Mouse (Mus musculus) c-Kit-negative CD71-positive TER-119-positive erythroid progenitor cells, embryonic 14.5 days (primary cell): ENCODE results near the gene Cers6.

Experiments
- DNase-seq: peaks from one replicate; pipeline ENCODE4 v3.0.0-alpha.2; 2013; ENCODE audit warnings: low read depth, low spot score

Cers6 gene

GRCm38 (mm10) chr2:69113829-69114547 lies 252.7 kb downstream of the Cers6 start:
- no peak for DNase-seq

GRCm38 (mm10) chr2:69115921-69116320 lies 254.7 kb downstream of the Cers6 start:
- no peak for DNase-seq

- no peak for DNase-seq
Measured at GRCm38 (mm10) chr2:69116767-69117166, 255.5 kb downstream of the Cers6 start.

- DNase-seq: no peak
Measured at GRCm38 (mm10) chr2:69118994-69119393, 257.8 kb downstream of the Cers6 start.

- DNase-seq: no peak
Measured at GRCm38 (mm10) chr2:69119718-69120117, 258.5 kb downstream of the Cers6 start.

GRCm38 (mm10) chr2:69121681-69122080 lies 260.4 kb downstream of the Cers6 start:
- DNase-seq: no peak

- DNase-seq: no peak
Measured at GRCm38 (mm10) chr2:69125425-69125824, 264.2 kb downstream of the Cers6 start.

GRCm38 (mm10) chr2:69128321-69128720 lies 267.1 kb downstream of the Cers6 start:
- no peak for DNase-seq

GRCm38 (mm10) chr2:69128921-69129395 lies 267.7 kb downstream of the Cers6 start:
- DNase-seq: no peak

GRCm38 (mm10) chr2:69129425-69130210 lies 268.4 kb downstream of the Cers6 start:
- DNase-seq: no peak

GRCm38 (mm10) chr2:69132046-69132445 lies 270.8 kb downstream of the Cers6 start:
- DNase-seq: no peak

GRCm38 (mm10) chr2:69132488-69133040 lies 271.3 kb downstream of the Cers6 start:
- DNase-seq: no peak

GRCm38 (mm10) chr2:69134186-69134585 lies 272.9 kb downstream of the Cers6 start:
- DNase-seq: no peak

GRCm38 (mm10) chr2:69134937-69135336 lies 273.7 kb downstream of the Cers6 start:
- no peak for DNase-seq

GRCm38 (mm10) chr2:69135661-69136576 lies 274.7 kb downstream of the Cers6 start, which contains the start of gene Nostrin:
Nostrin (plus strand) TSS chr2:69135800.
- no peak for DNase-seq

- no peak for DNase-seq
Measured at GRCm38 (mm10) chr2:69137406-69138084, 276.3 kb downstream of the Cers6 start.

GRCm38 (mm10) chr2:69138759-69139158 lies 277.5 kb downstream of the Cers6 start:
- DNase-seq: no peak

GRCm38 (mm10) chr2:69140215-69140614 lies 279.0 kb downstream of the Cers6 start:
- DNase-seq: no peak

- DNase-seq: no peak
Measured at GRCm38 (mm10) chr2:69140816-69141215, 279.6 kb downstream of the Cers6 start.

- no peak for DNase-seq
Measured at GRCm38 (mm10) chr2:69148691-69149090, 287.4 kb downstream of the Cers6 start.

GRCm38 (mm10) chr2:69149154-69149553 lies 287.9 kb downstream of the Cers6 start:
- no peak for DNase-seq
